Mouse (Mus musculus) cerebellum, postnatal 4 days (tissue): ENCODE measurements around the gene Snrpf.

Experiments
- DNase-seq, 2 experiments: peaks; one replicate each; pipeline ENCODE4 v3.0.0; 2022; ENCODE audit warnings: low spot score in 2 of 2, mixed read lengths in 1 of 2

Gene Snrpf

DNA sequence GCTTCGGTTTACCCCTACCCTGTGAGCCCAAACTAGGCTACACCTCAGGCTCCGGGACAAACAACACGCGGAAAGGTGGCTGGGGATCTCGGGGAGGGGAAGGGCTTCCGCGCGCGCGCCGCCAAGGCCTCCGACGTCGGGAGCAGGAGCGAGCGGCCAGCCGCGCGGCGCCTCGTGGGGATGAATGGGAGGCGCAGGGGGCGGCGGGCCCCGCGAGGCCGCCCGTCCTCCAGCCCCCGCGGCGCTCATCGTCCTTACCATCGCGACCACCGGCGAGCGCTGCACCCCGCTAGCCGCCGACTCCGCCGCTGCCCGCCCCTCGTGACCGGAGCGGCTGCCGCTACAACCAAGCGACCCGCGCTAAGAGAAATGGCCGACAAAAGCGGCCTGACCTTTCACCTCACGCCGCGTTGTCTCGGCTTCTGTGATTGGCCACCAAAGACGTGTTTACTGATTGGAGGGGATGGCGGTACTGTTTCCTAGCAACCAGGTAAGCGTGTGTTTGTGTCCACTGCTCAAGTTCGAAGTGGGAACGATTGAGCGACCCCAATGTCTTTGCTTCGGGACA, at the start of gene Snrpf:
Gene Snrpf, minus strand, starts transcription at position 426 of the 568 bp plus-strand sequence.
- DNase-seq = peak; percentile 90 to 96

DNA sequence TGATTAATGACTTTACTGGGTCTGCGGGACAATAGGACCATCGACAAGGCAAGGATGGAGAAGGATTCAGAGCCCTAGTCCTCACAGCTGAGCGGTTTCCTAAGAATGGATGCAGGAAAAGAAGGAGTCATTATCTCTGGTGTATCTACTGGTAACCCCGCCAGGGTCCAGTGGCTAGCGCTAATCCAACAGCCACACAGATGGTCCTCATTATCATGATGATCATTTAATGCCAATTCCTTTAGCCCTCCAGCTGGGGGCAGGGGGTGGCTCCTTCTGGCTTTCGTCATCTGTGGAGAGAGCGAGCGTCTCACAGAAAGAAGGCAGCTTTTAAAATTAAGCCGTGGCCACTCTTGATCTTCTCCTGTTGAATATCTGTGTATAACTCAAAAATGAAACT, 46.4 kb upstream of the Snrpf start:
- peak in 1 of 2 experiments; percentile 44 for DNase-seq

DNA sequence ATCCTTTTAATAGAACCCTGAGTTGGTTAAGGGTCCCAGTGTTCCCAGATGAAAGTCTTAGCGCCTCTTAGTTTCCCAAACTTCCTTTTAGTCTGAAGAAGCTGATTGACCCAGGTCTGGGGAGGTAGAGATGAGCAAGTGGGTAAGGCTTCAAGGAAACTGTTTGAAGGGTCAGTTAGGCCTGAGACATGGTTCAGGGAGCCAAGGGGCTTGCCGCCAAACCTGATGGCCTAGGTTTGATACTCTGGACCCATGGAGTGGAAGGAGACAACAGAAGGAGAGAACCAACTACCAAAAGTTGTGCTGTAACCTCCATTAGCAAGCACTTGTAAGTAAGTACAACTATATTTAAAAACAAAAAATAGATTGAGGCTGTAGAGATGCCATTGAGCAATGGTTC, 44.5 kb upstream of the Snrpf start:
- no peak for DNase-seq

DNA sequence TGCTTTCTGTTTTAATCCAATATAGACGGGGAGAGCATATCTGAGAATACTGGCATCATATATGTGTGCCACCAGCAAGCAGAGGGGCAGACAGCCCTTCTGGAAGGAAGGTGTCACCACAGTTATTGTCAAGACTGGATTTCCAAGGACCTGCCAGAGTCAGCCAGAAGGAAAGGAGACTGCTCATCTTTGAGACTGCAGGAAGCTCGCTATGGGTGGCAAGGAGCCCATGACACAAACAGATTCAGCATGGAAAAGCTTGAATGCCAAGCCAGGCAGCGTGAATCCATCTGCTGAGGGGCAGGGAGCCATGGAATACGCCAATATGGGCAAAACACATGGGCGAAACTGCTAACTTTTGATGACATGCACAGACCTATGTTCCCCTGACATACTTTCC, 44.1 kb upstream of the Snrpf start:
- DNase-seq = peak in 1 of 2 experiments; percentile 61

DNA sequence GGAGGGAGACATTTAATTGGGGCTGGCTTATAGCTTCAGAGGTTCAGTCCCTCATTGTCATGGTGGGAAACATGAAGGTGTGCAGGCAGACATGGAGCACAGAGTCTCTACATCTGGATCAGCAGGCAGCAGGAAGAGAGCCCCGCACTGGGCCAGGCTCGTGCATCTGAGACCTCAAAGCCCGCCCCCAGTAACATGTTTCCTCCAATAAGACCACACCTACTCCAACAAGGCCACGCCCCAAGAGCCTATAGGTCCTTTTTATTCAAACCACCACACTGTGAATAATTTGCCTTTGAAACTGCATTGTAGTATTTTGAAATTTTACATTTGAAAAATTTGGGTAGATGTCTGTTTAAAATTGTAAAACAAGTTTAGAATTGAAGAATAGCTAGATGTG, 42.6 kb upstream of the Snrpf start:
- no peak for DNase-seq

DNA sequence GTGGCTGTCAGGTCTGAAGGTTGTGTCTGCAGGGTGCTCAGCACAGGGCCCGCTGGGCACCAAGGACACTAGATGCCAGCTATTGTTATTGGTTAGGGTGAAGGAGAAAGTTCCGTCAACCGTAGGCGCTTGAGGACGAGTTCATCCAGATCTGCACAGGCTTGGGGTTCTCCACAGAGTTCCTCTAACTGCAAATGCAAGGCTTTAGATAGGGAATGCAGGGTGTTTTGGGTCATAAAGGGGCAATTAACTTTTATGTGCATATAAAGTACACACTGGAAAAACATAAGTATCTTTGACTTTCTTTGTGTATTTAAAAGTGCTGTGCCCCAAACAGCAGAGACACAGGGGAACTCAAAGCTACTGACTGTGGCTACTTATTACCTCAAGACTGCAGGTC, 40.8 kb upstream of the Snrpf start:
- no peak for DNase-seq

DNA sequence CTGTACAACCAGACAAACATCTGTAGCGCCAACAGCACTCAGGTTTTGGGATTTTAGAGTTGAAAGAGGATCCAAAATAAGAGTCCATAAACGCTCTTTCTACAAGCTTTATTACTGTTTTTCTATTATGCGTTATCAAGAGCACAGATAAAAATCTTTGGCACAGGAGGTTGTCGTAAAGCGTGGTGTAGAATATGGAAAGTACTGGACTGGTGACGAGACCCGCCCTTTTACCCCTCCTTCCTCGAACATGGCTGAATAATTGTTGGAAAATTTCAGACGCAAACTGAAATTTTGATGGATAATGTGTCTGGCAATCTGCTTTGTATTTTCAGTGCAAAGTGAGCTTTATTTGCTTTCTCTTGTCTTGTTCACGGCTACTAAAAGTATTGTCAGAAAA, 34.6 kb upstream of the Snrpf start:
- DNase-seq = no peak

DNA sequence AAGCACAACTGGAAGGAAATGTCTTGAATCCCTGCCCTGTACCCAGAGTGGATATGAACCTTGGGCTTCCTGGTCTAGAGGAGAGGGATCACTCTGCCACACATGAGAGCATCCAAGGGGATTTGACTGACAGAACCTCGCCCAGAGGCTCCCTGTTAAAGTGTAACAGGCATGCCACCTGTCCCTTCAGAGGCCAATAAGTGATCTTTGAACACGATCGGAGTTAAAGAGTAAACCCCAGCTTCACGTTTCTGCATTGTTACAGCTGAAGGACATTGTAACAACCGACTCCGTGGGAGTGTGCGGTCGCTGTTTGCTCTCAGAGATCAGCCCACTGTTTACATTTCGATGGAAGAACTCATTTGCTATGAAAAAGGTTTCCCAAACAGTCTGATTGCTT, 34.2 kb upstream of the Snrpf start:
- DNase-seq = no peak

DNA sequence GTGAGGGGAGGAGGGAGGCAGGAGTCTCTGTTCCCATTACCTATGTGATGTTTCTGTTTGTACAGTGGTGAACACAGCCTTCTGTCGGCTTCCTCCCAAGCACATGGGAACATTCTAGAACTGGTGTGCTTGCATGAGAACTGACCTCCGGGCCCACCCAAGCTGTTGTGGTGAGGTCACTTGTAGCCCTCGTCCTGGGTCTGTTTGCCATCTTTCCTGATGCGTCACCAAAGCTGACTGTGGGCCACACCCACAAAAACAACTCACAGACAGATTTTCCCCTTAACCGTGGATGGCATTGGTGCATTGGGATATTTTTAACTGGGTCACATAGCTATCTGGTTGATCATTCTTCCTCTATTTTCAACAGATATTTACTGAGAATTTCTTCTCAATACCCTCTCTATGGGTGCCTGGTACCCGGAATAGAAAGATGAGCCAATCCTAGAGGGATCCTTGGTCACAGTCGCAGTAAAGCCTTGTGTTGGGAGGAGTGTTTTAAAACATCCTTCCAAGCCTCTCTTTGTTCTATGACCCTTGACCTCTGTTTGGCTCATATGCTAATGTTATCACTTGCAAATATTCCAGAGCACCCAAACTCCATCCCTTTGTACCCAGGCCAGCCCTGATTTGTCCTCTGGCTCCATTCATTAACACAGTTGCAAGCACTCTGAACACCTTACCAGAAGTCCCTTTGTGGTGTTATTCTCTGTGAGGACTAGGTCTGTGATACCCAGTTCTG, 31.1 kb upstream of the Snrpf start:
- no peak for DNase-seq

DNA sequence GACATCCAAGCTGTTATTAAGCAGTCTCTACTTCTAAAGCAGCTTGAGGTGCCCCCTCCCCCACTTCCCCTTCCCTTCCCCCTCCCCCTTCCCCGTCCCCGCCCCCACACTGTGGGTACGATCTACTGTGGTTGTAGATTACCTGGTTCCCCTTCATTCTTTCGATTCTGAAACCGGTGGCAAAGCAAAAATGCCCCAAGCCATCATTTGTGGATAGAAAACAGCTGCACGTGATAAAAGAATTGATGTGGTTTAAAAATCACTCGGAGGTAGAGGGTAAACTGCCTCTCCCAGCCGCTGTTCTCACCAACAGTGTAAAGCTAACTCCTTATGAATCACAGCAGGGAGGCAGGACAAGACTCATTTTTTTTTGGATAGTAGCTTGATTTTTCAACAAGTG, 25.3 kb upstream of the Snrpf start:
- DNase-seq = no peak

DNA sequence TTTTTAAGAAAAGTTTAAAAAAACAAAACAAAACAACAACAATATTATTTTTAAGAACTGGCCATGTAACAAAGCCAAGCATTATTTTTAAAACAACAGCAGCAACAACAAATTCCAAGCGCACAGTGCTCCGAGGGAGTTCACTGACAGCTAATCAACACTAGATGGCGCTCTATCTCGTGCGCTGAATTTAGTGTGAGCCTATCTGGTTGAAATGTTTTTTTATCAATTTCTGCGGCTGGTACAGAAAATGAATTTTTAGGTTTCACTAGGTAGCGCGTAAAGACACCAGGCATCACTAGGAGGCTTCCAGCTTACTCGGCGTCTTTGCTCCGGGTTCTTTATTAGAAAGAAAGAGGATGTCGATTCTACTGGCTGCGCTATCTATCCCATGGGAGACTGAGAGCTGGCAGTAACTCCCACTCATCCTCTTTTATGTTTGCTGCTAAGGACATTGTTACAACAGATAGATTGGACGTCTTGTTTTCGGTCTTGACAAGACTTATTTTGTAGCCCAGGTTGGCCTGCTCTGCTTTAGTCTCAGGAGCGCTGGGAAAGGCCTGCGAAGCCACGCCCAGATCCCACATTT, 22.0 kb upstream of the Snrpf start:
- DNase-seq = peak in 1 of 2 experiments; percentile 26

DNA sequence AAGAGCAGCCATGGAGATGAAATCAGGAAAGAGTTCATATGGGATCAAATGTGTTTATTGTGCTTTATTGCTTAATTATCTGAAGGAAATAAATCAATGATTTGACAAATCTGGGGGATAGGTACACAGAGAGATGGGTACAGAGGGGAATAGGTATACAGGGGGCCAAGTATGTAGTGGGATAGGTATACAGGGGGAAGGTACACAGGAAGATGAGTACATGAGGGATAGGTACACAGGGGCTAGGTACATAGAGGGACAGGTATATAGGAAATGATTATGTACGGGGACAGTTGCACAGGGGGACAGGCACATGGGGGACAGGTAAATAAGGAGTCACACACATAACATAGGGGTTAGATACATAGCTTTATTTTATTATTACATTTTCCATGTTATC, 21.4 kb upstream of the Snrpf start:
- DNase-seq = no peak

DNA sequence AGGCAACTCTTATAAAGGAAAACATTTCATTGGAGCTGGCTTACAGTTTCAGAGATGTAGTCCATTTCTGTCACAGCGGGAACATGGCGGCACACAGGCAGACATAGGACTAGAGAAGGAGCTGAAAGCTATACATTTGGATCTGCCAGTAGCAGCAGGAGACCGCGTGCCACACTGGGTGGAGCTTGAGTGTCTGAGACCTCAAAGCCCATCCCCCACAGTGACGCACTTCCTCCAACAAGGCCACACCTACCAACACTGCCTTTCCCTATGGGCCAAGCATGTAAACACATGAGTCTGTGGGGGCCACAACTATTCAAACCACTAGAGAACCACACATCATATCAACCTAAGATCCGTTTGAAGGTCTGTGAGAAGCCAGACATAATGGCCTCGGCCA, 19.7 kb upstream of the Snrpf start:
- no peak for DNase-seq

DNA sequence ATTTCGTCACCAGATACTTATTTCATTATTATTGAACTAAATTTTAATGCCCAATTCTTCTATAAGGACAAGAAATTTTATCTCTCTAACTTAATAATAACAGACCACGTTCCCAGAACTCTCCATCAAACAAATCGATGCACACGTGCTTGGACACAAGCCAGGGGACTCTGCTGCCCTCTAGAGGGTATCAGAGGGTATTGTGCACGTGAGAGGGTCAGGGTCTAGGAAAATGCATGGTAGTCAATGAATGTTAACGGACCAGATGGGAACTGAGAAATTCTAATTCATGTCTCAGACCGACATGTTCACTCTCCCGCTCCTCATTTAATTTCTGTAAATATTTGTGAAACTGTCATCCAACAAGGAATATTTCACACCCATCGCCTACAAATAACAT, 18.5 kb upstream of the Snrpf start:
- DNase-seq = no peak

DNA sequence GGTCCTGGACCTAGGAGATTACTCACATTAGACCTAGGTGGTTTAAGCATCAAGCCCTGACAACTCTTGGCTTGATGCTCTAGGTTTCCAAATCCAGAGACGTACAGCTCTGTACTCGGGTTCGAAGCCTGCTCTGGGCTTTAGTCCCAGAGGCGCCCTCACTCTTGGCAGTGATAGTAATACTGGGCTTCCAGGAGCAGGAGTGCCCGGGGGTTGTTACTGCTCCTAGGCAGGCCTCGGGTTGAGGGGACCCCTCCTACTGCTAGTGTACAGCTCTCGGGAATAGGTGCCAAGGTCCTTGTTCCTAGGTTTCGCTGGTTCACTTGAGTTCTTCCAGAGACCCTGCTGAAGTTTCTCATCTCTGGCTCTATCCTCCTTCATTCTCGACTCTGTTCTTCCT, 16.8 kb upstream of the Snrpf start:
- no peak for DNase-seq

DNA sequence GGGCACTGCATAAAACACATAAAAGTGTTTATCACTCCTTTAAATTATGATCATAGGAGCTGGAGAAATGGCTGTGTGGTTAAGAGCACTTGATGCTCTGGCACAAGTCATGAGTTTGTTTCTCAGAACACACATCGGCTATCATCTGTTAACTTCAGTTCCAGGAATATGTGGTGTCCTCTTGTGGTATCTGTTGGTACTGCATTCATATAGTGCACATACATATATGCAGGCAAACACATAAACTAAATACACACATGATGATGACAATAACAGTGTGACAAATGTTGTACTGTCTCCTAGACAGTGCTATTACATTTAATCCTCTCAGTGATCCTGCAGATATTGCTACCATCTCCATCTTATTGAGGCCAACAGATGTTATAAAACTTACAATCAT, 13.8 kb upstream of the Snrpf start:
- no peak for DNase-seq

DNA sequence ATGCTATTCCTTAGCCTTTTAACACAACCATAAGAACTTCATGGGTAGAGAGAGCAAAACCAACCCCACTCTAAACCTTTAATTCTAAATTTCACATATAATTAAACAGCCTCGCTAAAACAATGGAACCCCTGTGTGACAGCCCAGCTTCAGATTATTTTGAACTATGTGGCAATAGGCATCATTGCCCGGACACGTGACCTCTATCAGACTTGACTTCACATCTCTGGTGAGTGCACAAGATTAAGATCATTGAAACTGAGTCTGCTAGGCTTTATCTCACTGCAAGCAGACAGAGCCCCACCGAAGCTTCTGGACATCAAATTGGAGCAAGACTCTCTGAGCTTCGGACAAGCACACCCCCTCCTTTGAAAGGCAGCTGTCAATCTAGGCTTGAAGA, 12.8 kb upstream of the Snrpf start:
- no peak for DNase-seq

DNA sequence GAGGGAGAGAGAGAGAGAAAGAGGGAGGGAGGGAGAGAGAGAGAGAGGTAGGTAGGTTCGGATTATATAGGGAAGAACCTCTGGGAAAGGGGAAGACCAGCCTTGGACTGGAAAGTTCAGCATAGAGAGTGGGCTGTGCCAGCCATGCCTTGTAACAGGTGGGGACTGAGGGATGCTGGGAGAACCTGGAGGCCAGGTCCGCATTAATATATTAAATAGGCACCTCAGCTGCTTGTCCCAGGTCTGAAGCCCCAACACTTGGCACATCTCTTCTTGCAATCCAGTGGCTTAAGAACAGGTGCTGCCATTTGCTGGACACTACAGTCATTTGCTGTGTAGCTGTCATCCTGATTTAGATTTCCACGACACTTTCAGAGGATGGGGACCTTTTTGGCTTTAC, 7.1 kb upstream of the Snrpf start:
- DNase-seq = no peak

DNA sequence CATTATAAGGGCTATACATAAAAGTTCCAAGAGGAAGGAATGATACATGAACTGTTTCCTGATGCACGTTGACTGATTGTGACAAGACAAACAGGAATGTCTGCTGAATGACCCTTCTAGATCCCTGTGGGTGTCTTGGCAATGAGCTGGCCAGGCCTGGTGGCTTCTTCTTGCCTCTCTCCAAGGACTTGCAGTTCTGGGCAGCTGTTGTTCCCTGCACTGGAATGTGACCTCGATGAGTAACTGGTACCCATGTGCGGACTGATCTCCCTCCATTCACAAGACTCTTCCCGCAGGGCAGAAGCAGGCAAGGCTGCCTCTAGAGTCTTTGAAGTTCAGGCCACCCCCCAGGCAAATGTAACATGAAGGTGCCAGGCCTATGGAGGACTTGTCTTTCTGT, 6.3 kb upstream of the Snrpf start:
- DNase-seq = no peak

DNA sequence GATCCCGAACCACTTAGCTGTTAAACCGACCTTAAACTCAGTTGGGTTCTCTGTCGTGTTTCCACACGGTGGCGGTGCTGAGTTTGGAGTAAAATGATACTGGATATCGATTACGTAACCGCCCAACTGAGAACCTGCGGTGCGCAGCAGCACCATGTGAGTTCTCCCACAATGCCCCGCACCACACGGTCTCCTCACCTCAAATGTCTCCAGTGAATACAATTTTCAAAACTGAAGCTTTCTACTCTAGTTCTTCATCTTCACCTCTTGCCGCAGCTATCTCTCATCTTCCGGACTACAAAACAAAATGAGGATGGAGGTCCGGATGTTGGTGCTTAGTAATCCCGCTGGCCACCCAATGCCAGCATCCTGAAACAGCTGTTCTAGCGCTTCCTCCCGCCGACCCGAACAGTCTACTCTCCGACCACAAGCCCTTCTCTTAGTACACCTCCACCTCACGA, 4.5 kb upstream of the Snrpf start:
- DNase-seq = peak; percentile 68 to 83

DNA sequence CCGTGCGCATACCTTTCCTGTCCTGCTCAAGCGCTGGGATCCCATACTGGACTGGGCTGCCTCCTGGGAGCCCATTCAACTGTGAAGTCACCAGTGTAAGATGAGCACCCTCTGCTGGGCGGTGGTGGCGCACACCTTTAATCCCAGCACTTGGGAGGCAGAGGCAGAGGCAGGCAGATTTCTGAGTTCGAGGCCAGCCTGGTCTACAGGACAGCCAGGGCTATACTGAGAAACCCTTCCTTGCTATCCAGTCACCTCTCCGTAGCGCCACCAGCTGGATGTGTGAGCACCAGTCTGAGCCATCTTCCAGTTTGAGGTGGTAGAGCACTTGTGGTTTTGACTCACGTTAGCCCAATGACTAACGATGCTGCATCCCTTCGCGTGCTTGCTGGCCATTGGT, 3.0 kb upstream of the Snrpf start:
- no peak for DNase-seq

DNA sequence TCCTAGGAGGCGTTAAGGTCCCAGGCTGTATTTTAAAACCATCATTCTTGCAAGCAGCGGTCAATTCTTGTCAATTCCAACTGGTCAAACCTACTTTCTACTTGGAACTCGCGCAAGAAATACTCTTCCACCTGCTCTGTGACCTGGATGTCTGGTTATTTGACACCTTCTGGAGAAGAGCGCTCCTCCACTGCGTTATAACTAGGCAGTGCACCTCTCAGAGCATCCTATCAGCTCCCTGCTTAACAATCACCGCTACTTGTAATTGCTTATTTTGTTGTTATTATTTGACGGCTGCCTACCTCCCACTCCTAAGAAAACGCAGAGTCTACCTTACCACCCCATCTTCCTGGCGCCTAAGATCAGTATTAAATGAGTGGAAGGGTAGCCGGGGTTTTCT, 710 bp downstream of the Snrpf start:
- DNase-seq = no peak

DNA sequence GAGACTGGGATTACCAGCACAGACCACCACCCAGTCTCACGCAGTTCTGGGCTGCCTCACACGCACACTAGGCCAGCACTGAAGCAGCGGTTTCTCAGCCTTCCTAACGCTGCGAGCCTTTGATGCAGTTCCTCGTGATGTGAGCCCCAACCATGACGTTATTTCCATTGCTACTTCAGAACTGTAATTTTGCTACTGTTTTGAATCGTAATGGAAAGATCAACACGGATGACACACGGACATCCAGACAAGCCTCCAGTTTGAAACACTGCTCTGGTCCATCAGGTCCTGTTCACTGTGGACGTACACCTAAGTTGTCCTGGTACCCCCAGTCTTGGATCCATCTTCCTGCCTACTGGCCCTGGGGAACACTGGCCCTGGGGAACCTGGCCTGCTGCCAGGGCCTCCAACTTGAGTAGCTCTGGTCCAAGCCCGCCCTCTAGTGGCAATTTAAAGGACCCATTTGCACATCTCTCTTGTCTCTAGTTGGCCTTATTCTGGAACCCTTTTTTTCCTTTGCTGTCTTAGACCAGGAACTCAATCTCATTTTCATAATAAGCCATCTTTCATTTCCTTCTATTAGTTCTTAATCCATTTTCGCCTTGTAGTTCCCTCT, 12.1 kb downstream of the Snrpf start:
- peak; percentile 56 to 77 for DNase-seq
